Mouse (Mus musculus) cerebellum, postnatal 14 days (tissue): Measurements from ENCODE around the gene Tax1bp3.

Experiments used
- DNase-seq, 2 experiments: peaks; one replicate each; pipeline ENCODE4 v3.0.0; 2021; ENCODE audit warnings: mixed read lengths in 2 of 2

Tax1bp3 gene

DNA sequence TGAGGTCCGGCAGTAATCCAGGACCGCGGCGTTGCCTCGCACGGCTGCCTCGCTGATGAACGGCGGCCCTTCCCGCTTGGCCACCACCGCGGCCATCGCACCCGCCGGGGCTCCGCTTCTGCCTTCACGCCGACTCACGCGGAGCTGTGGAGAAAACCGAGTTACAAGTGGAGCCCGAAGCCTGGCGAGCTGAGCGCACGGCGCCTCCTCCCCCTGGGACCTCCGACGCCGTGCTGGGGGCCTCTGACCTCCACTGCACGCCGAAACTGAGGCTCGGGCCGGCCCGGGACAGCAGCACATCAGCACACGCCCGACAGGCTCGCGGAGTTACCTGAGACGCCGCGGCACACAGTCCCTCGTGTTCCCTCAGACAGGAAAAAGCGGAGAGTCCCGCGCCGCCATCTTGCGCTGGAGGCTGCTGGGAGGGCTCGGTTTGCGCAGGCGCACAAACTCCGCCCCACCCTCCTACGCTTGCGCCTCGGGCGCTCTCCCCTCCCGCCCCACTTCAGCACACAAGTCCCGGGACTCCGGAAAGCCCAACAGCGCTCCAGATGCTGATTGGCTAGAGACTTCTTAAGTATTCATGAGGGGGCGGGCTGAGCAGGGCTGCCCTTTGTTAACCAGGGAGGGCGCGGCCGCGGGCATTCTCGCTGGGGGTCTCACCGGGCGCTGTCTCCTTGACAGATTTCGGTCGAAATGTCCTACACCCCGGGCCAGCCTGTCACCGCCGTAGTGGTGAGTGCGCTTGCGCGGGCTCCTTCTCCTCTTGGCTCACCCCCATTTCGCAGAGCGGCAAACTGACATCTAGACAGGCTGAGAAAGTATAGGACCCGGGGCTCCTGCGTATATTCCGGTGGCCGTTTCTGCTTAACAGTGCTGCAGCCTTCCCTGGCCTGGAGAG lies at the start of gene Tax1bp3, which contains the start of gene Emc6:
Gene Tax1bp3 (plus strand): TSS at position 476 of the 901 bp plus-strand sequence.
Gene Emc6 (minus strand): TSS at position 430 of the 901 bp plus-strand sequence.
- peak; percentile 97 for DNase-seq

GRCm38 (mm10) chr11:73131020-73131419 lies 45.9 kb upstream of the Tax1bp3 start:
- no peak for DNase-seq

DNA sequence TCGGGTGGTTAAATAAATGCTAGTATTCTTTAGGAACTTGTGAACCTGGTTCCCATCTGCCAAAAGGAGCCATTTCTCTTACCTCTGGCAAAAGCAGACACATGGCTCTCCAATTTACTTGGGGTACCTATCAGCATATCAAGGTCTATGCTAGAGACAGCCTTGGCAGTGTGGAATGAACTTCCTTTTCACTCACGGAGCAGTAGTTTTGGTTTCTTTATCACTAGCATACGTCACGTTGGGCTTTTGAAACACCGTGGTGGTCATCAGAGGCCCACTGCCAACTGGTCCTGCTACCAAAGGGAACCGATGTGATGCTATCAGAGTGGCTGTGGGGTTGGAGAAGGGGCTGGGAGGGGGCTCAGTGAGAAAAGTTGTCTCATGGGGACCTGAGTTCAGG lies 43.9 kb upstream of the Tax1bp3 start:
- DNase-seq = no peak

DNA sequence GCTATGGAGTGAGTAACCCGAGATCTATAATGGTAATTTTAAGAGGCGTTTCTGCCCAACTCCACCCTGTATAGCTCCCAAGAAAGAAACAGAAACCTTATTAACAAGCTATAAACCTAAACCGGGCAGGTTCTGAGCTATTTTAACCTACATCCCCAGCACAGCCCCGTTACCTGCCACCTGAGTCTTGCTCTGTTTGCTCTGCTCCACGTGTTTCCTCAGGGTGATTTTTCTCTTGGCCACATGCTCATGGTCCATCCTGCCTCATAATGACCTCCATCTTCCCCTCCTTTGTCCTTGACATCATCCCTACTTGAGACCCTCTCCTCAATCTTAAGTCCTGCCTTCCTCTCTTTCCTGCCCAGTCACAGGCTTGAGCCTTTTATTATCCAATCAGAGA lies 42.7 kb upstream of the Tax1bp3 start:
- no peak for DNase-seq

DNA sequence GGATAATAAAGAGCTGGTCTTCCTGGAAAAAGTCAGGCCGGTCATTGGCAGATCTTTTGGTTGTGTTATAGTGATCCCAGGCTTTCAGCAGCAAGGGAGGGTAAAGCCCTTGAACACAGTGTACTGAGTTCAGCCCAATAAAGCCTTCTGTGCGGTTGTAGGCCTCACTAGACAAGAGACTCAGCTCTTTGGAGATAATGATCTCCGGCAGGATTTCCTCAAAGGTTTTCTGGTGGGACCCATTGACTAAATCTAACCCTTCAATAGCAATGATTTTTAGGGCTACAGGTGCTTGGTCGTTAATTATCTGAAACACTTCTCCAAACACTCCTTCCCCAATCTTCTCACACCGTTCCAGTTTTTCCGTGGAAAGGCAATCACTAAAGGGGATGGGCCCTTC lies 40.3 kb upstream of the Tax1bp3 start:
- no peak for DNase-seq

- no peak for DNase-seq
These were observed 39.8 kb upstream of the Tax1bp3 start for GRCm38 (mm10) chr11:73137116-73137515.

- DNase-seq = peak; percentile 93 to 96
These were observed 39.0 kb upstream of the Tax1bp3 start, which contains the start of gene Haspin for GRCm38 (mm10) chr11:73137591-73138501. Gene Haspin (minus strand): TSS chr11:73138294.

DNA sequence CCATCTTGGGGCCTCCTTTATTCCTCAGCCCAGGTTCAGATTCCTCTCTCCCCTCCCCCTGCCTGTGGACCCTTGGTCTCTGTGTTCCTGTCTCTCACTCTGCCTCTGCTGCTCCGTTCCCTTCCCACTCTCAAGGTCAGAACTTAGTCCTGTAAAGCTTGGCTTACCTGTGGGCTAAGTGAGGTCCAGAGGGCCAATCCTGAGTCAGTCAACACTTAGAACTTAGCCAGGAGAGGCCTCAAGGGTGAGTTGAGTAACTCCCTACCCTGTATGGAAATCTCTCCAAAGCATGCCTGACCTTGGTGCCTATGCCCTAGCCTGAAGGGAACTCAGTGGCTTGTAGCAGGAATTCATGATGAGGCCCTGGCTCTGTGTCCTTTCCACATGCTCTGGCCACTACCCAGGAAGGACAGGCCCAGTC lies 32.6 kb upstream of the Tax1bp3 start:
- no peak for DNase-seq

DNA sequence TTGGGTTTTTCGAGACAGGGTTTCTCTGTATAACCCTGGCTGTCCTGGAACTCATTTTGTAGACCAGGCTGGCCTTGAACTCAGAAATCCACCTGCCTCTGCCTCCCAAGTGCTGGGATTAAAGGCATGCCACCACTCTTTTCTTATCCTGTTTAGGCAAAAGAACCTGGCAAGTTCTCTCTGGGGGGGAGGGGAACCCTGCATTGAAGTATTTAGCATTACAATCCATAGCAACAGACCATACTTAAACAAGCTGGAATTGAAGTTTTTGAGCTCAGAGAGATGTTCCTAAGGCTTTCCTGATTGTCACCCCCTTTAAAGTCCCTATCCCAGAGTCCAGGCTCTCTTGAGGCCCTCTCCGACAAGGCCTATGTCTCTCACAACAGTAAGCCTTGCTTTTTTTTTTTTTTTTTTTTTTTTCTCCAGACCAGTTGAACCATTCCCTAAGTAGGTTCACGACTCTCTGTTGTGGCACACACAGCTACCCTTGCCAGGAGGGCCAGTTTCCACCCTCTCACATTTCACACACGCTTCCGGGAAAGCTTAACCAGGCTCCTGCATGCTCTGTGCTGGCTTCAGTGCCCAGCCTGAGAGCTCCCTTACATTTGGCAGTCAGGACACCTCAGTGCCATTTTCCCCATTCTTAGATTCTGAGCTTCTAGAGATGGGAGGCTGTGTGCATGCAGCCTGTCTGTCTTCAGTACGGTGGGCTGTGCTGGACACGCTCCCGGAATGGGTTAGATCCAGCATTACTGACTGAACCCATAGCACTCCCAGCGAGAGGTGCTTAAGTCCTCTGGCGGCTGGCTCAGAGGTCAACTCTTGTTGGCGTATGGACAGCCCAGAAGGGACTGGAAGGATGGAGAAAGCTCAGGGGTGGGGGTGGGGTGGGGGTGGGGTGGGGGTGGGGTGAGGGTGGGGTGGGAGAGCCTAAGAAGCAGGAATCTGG lies 30.6 kb upstream of the Tax1bp3 start:
- DNase-seq = no peak

- no peak for DNase-seq
These were observed 29.9 kb upstream of the Tax1bp3 start for GRCm38 (mm10) chr11:73146975-73147365.

DNA sequence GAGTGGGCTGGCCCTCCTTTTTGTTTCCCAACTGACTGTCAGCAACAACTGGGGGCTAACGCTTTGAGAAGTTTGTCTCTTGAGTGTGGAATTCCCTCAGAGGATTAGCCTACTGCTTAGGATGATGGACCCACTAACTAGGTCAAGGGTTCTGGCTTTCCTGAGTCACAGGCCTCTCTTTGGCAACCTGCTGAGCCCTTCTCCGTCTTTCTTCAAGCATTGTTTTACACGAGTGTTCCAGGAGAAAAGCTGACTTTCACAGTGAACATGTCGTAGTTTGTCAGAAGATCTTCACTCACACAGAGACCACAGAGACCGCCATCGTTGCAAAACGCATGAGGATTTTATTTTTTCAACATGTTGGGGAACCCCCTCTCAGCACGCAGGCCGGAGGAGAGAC lies 28.7 kb upstream of the Tax1bp3 start:
- no peak for DNase-seq

DNA sequence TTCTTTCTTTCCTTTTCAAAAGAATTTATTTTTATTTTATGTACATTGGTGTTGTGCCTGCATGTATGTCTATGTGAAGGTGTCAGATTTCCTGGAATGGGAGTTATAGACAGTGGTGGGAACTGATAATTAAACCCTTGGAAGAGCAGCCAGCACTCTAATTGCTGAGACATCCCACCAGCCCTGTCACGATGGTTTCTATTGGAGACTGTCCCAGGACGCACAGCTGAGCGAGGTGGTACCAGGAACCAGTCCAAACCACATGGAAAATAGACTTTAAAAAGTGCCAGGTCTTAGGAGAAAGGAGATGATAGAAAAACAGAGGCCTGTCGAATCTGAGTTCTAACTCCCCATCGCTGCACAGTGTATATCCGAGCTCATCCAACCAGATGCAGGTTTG lies 21.8 kb upstream of the Tax1bp3 start:
- no peak for DNase-seq

GRCm38 (mm10) chr11:73159957-73160810 lies 16.7 kb upstream of the Tax1bp3 start, which contains the start of gene P2rx5:
Gene P2rx5 (plus strand): TSS chr11:73160421.
- peak; percentile 32 to 45 for DNase-seq

GRCm38 (mm10) chr11:73160811-73161200 lies 16.1 kb upstream of the Tax1bp3 start:
- no peak for DNase-seq

DNA sequence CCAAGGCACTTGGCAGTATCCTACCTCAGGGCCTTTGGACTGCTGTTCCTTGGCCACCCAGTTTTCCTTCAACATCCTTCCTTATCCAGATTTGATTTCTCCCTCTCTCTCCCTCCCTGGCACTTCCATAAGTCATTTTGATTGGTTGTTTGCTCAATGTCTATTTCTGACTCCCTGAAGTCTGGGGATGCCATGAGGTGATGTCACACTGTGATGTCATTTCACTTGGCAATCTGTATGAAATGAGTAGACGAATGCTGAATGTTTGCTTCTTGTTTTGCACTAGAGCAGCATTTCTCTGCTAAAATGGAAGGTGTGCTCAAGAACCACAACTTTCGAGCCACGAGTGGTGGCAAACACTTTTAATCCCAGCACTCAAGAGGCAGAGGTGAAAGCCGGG lies 15.3 kb upstream of the Tax1bp3 start:
- no peak for DNase-seq

GRCm38 (mm10) chr11:73162284-73162683 lies 14.6 kb upstream of the Tax1bp3 start:
- DNase-seq = no peak

DNA sequence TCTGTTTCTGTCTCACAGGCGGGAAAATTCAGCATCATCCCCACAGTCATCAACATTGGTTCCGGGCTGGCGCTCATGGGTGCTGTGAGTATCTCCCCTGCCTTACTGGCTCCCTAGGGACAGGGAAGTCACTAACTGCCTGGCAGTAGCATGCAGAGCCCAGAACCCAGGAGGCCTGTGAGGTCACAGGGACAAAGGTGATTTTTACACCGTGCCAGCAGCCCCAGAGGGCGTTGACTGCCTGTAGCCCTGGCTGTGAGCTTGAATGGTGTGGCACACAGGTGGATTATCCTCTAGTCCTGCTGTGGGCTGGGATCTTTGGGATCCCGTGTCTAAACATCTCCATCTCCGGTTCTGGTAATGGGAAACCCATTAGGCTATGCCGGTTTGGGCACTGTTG lies 8.8 kb upstream of the Tax1bp3 start:
- DNase-seq = no peak

GRCm38 (mm10) chr11:73168576-73168975 lies 8.3 kb upstream of the Tax1bp3 start:
- no peak for DNase-seq

DNA sequence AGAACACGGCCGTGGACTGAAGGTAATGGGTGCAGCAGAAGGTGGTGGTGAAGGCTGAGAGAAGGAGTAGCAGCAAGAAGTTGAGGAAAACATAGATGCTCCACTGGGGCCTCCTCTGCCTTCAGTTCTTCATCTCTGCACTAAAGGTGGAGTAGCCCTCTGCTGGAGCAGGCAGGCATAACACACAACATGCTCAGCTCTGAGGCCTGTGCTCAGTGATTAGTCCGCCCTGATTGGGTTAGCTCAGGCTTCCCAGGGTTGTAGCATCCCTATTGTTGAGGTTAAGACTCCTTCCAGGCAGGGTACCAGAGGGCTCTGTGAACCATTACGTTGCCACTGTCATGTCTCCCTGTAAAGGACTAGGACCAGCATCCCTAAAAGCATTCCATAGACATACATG lies 7.7 kb upstream of the Tax1bp3 start:
- DNase-seq = peak; percentile 74 to 82

GRCm38 (mm10) chr11:73172186-73172585 lies 4.7 kb upstream of the Tax1bp3 start:
- DNase-seq = no peak

GRCm38 (mm10) chr11:73175612-73176011 lies 1.3 kb upstream of the Tax1bp3 start:
- no peak for DNase-seq
